Mouse (Mus musculus): ENCODE data around the gene Megf11.

Gene Megf11

GRCm38 (mm10) chr9:64654723-64655122 is 269.3 kb downstream of the Megf11 start:
- no peak for DNase-seq

- no peak for DNase-seq
Observed at GRCm38 (mm10) chr9:64656613-64657012, 271.2 kb downstream of the Megf11 start.

DNA sequence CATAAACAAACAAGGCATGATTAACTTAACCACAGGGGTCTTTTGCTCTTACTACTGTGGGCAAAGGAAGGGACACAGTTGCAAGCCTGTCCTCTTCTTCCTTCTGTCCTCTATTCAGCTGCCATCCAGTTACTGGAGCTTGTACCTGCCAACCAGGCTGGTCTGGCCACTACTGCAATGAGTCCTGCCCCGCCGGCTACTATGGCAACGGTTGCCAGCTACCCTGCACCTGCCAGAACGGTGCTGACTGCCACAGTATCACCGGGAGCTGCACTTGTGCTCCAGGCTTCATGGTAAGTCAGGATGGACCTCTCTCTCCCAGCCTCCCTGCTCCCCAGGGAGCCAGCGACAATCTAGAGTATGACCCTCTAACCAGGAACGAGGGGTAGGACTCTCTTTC is 274.8 kb downstream of the Megf11 start:
- no peak for DNase-seq

DNA sequence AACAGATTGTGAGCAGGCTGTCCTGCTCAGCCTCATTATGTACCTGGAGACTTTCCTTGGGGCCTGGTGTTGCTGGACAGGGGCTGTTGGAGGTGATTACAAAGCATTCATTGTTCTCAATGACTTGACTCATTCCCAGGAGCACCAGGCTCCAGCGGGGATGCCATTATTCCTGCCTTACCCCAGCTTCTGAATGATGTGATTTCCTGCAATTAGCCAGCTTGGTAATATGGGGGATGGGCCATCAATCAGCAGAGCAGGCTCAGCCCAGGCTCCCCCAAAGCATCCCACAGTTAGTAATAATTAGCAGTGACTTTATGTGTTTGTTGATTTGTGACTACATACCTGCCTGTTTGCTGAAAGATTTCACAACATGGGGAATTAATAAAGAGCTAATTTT is 279.2 kb downstream of the Megf11 start:
- no peak for DNase-seq

DNA sequence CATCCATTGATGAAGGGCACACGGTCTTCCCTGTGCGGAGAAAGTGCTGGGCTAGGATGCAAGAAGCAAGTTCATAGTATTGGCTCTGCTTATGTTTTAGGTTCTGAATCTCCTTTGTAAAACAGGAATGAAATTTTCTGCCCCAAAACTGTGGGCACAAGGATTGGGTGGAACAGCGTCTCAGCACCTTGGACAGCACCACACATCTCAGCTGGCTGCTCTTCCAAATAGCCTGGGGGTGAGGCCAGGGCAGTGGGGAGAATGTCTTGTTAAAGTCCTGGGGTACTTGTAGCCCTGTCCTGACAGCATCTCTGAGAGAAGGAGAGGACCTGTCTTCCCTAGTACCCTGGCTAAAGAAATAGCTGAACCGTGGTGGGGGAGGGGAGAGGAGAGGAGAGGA is 281.1 kb downstream of the Megf11 start:
- DNase-seq, result peak in 1 of 2 experiments; percentile 71

DNA sequence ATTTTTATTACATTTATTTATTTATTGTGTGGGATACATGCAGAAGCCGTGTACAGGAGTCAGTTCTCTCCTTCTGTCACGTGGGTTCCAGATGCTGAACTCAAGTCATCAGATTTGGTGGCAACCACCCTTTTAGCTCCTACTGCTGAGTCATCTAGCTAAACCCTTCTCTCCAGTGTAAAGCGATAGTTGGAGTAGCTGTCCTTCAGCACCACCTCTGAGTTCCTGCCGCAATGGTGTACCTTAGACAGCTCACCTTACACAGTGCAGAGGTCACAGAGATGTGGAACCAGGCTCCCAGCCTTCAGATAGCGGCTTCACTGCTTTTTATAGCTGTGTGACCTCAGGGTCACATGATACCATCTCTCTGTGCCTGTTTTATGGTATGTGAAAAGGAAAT is 282.1 kb downstream of the Megf11 start:
- DNase-seq, result peak; percentile 24 to 53

DNA sequence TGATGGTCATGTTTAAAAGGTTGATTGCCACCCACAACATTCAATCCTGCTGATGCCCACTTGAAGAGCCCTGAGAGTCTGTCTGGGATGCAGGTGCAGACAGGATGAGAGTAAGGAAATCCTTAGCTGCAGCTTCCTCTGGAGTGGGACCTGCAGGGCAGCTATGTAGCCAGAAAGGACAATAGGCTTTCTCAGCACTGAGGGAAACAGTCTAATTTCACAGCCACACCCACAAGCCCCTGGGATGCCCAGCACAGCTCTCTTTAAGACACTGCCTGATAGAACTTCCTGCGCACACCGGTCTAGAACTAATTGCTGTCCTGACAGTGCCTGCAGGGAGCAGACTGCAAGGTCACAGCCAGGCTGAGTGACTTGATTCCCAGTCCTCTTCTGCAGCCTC is 282.6 kb downstream of the Megf11 start:
- no peak for DNase-seq

GRCm38 (mm10) chr9:64671341-64672319 is 286.2 kb downstream of the Megf11 start:
- DNase-seq, result peak in 1 of 2 experiments; percentile 43

DNA sequence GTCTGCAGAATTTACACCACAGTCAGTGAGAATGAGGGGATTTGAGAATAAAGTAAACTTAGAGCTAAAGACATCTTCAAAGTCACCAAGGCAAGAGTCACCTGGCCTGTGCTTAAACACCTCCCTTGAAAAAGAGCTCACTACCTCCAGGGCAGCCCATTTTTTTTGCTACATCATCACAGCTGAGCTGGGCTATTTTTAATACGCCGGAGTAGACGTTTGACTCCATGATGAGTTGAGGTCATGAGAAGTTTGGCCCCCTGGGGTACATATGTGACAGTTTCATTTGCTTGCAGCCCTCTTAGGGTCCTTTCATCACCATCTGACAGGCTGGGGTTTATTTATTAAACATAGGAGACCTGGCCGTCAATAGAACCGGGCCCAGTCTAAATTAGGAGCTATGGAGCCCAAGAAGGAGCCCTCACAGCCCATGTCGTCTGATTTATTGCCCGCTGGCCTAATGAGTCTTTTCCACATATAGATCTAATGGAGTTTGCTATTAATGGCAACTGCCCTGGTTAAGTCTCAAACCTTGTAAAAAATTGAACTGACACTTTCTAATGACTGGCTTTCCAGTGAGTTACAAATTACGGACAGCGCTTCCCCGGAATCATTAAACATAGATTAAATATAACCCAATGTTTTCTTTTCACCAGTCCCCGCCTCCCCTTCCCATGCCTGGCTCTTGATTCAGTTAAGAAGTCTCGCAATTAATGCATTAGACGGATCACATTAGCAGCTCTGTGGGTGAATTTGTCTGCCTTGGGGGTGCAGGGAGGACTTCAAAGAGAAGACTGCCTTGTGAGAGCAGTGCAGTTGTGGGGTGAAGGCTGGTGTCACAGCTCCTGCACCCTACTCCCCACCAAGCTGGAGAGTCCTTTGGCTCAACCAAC is 301.9 kb downstream of the Megf11 start:
- peak in 1 of 2 experiments; percentile 25 for DNase-seq

DNA sequence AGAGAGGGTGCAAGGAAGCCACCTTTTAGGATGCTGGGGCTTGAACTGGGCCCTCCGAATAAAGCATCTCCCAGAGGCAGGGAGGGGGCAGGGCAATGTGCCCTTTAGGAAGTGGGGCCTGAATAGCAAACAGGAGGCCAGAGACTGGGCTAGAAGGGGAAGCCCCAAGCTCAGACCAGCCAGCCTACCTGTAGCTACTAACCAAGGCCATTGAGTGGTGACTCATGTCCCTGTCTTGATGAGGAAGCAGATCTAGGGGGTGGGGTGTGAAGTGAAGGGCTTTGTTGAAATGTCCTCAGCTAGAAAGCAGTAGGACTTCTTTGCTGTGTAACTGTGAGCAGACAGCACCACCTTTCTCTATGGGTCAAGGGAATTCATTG is 302.6 kb downstream of the Megf11 start:
- no peak for DNase-seq

DNA sequence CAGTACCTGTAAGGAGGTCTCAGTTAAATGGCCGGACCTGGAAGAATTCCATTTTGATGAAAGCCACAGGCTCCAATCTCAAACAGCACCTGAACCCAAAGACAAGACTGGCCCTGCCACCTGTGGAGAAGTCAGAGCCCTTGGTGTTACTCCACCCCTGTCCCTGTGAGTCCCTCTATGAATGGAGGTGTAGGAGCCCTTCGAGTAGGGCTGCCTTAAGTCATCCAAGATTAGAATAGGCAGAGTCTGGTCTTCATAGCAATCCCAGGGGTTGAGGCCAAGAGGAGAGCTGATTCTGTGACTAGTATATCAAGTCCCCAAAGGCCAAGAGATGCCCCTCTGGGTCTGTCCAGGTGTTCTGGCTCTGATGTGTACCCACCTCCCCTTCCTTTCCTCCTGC is 305.3 kb downstream of the Megf11 start:
- no peak for DNase-seq

DNA sequence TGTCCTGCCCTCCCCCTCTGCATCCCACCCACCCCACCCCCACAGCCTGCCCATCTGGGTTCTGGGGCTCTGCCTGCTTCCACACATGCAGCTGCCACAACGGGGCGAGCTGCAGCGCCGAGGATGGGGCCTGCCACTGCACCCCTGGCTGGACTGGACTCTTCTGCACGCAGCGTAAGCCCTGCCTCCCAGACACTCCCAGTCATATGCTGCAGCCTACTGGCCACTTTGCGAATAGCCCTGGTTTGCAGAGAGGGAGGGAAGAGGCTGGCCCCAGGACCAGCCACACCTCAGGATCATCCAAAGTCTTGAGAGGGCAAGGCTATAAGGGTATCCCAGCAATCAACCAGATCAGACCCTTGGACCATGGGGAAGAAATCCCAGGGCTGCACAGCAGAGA is 305.8 kb downstream of the Megf11 start:
- DNase-seq, result peak; percentile 48 to 80

GRCm38 (mm10) chr9:64693094-64693493 is 307.7 kb downstream of the Megf11 start:
- no peak for DNase-seq

- no peak for DNase-seq
Observed at GRCm38 (mm10) chr9:64695266-64695665, 309.8 kb downstream of the Megf11 start.

DNA sequence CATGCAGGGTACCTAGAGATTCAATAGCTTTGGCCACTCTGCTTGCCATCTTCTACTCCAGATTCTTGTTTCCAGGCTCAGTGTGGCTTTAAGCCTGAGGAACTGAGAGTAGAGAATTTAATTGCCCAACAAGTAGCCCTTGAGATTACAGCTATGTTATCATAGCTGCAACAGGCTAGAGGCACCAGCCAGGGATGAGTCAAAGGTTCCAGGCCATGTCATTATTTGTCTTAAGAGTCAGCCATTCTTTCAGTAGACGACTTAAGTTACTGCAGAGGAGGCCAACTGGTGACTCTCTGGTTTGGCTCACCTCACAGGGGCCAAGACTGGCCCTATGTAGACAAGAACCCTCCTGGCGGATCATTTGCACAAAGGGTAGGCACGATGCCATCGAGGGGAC is 311.0 kb downstream of the Megf11 start:
- DNase-seq, result no peak

- no peak for DNase-seq
Observed at GRCm38 (mm10) chr9:64697006-64697405, 311.6 kb downstream of the Megf11 start.

DNA sequence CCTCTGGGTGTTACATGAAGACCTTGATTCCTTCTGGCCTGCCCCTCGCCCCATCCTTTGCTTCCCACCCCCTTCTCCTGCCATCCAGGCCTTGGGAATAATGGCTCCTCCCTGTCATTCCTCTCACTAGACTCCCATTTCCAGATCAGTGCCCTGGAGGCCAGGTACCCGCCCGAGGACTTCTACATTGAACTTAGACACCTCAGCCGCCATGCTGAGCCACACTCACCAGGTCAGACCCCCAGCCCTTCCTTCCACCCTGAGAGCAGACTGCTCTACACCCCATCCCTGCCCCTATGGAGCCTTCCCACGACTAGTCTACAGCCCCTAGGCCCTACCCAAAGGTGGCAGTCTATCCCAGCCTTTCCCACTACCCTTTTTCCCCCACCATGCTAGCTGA is 312.3 kb downstream of the Megf11 start:
- DNase-seq, result no peak

DNA sequence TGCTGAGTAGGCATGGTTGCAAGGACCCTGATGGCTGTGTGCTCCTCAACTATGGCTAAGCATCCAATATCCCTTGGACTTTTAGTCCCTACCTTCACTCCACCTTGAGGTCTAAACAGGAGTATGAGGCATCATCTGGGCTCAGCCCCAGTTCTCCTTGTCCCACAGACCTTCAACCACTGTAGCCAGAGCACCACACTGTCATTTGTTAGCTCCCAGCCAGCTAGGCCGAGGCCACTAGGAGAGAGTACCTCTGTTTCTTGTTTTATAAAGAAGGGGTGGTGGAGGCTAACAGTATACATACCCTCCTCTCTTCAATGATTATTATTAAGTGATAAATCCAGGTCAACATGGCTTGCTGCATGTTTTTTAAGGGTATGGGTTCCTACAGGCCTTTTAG is 313.2 kb downstream of the Megf11 start:
- no peak for DNase-seq

DNA sequence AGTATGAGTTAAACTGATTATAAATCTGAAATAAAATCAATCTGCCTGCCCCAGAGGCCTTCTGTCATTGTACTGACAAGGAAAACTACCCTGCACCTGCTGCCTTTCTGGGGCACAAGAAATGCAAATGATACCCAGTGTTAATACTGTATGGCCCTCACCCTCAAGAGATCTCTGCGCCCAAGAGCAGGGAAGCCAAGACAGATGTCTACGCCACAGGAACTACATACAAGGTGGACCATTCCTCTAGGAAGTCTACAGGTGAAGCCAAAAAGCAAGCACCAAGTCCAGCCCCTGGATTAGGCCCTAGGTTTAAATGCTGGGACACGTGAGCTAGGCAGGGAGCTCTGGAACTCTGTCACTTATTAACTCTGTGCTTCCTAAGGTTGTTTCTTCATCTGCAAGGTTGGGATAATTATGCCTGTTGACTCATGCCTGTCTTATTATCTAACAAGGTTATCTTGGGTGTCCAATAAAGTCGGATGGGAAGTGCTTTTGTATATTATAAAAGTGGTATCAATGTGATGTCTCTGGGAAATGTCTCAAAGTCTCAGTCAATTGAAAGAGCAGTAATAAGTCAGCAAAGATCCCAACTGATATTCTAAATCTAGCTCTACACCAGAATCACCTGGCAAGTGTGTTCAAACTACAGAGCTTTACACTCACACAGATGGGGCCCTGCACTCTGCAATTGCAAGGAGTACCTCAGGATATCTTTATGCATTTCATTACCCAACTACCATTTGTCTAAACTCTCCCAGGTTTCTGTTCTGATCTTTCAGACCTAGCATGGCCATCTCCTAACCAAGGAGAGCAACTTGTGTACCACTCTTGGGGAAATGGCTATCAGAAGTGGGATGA is 315.3 kb downstream of the Megf11 start:
- DNase-seq, result peak; percentile 65 to 87

DNA sequence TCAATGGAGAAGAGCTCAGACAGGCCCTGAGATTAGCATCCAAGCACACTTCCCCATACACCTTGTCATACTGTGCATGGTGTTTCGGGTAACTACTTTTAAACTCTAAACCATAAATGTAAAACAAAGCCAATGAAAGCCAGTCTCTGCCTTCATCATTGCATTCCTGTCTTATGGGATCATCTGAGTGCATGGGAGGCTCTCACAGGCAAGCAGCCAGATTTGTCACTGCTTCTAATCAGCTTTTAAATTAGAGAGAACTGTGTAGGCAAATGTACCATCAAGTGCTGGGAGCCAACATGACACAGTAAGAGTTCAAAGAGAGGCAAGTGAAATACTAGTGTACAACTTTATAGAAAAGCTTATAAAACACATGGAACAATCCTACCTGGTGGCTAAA is 316.2 kb downstream of the Megf11 start:
- no peak for DNase-seq

- no peak for DNase-seq
Observed at GRCm38 (mm10) chr9:64702391-64702790, 317.0 kb downstream of the Megf11 start.

DNA sequence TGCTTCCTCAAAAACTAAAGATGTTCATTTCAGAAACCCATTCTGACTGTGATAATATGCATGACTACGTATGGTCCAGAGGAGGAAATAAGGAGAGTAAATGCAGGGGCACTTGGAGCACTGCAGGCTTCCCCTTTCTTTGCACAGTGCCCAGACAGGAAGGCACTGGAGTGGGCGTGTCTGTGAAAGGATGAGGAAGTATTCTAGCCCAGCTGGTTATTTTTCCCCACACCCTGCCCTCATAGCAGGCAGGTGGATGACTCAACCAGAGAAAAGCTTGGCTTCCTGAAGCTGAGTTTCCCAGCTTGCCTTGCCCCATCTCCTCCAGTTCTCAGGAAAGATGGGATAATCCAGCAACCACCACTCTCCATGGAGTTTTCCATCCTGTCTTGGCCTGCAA is 317.5 kb downstream of the Megf11 start:
- peak; percentile 34 for DNase-seq
